Mouse (Mus musculus) retina, adult 2 months (tissue): ENCODE measurements around the gene Exoc1.
A peak's percentile ranks its signal among the peaks of the same experiment; 100 is the strongest.

Experiments
- DNase-seq: peaks from one replicate; pipeline ENCODE4 v3.0.0-alpha.2; 2012; ENCODE audit warnings: low read depth, low spot score

Exoc1 gene

DNA sequence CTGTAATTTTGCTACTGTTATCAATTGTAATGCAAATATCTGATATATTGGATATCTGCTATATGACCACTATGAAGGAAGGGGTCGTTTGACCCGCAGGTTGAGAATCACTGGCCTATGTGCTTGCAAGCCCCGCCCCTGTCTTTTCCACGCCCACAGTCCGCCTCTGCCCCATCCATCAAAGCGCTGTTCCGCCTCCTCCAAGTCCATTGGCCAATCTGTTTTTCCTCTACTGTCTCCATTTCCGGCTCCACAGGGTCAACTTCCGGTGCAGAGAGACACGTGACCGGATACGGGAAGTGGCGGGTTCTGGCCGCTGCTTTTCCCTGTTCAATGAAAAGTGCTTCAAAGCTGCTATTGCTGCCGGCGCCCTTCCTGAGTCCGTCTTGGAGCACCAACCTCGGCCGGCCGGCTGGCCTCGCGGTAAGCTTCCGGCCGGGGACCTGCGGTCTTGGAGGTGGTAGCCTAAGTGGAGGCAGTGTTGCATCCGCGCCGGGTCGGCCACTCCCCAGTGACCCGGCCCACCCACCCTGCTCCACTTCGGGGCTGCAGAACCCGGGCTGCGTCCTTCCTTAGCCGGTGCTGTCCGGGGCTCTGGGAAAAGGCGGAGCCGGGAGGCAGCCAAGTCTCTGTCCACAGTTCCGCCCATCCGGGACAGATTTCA lies at the start of gene Exoc1:
TSS of gene Exoc1 (plus strand) at position 272 of the 664 bp plus-strand sequence.
- DNase-seq, result peak; percentile 91

DNA sequence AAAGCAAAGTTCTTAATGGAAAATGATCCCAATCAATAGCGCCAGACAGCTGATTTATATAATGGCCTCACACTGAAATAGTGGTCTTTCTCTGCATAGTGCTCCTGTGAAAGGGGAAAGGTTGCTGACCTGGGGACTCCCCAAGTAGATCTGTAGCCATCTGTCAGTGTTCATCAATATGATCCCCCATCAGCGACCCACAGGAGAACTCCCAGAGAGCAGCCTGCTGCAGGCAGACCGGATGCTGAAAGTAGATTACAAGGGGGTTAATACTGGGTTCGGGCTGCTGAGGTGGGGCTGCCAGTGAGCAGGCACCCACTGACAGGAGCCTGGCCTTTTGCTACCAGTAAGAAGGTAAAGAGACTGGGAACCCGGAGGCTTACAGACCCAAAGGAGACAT lies 45.3 kb upstream of the Exoc1 start, which contains the start of gene Gm7271:
TSS of gene Gm7271 (plus strand) at position 230 of the 400 bp plus-strand sequence.
- DNase-seq, result peak; percentile 6

DNA sequence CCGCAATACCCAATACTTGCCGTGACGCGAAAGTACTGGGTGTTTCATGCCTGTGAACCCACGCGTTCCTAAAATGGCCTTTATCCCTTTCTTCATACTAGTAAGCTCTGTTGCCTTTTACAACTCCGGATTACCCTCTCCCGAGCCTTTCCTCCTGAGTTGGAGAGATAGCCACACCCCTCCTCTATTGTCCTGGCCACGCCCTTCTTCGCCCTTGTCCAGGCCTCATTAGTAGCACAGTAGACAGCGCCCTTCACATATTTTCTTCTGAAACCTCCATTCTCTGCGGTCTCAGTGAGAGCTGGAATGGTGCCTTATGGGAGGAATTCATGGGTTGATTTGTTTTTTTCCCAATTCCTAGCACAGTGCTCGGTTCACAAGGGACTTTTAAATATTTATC lies 34.0 kb upstream of the Exoc1 start:
- no peak for DNase-seq

DNA sequence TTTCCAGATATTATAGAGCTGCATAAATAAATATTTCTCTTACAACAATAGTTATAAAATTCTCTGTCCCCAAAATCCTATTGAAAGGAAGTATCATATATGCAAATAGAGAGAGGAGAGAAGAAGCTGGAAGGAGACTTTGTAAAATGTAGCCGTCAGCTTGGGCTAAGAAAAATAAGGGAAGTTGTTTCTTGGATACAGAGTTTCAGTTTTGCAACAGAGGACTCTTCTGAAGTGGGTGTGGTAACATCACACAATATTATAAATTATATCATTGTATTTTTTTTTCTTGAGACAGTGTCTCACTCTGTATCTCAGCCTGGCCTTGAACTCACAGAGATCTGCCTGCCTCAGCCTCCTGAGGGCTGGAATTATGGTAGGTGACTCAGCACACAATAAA lies 6.7 kb upstream of the Exoc1 start:
- DNase-seq, result no peak

DNA sequence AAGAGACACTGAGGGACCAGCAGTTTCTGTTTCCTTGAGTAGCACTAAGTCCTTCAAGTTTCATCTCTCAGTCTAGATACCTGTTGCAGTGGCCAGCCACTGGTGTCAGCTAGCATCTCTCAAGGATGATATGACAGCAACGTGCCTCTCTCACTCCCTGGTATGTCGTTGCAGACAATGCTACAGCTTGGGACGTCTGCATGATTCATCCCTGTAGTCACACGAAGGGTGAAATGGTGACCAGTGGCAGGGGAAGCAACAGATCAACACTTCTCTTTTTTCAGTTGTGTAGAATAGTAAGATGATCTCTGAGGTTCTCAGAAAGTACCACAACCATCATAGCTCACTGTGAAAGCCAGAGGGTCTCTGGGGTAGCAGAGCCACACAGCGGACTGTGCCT lies 4.5 kb upstream of the Exoc1 start:
- DNase-seq, result no peak

DNA sequence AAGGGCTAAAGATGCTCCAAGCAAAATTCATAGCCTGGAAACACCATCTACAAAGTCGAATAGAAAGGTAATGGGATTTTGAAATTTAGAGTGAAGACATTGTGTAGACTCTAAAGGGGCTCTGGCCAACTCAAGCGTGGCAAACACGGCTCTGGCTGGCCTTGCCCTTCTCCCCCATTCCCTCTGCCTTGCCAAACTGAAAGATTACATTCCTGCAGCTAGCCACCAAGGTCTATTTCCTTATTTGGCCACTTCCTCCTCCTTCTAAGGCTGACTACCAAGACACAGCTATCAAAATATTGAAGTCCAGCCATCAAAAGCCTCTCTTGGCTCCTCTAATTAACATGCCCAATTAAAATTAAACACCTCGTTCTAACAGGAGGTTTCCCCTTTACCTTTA lies 4.0 kb upstream of the Exoc1 start:
- no peak for DNase-seq

DNA sequence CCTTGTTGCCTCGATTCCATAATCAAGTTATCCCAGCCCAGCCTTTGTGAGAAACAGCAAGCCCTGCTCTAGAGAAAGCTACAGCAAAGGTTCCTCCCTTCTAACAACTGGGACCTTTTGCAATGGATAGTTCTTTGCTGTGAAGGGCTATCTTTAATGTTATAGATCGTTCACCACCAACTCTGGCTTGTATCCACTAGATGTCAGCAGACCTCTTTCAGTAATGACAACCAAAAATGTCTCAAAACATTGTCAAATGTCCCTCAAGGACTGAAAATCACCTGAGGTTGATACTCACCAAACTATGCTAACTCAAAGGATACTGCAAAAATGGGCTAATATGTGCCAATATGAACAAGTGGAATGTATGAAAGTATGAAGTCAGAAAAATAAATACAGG lies 3.3 kb upstream of the Exoc1 start:
- DNase-seq, result no peak

DNA sequence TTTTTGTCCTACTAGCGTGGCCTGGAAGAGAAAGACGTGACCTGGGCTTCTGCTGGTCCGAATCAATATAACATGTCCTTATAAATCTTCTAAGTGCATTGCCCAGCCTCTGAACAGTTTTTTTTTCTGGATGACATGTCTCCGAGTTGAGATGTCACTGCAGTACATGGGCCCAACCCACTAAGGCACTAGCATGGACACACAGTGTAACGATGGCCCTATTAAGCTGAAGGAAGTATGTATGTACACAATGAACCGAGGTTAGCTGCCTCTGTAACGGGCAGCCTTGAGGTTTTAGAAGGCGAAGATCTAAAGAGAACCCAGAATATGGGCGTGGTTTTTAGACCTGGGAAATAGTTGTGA lies 574 bp downstream of the Exoc1 start:
- DNase-seq, result no peak

DNA sequence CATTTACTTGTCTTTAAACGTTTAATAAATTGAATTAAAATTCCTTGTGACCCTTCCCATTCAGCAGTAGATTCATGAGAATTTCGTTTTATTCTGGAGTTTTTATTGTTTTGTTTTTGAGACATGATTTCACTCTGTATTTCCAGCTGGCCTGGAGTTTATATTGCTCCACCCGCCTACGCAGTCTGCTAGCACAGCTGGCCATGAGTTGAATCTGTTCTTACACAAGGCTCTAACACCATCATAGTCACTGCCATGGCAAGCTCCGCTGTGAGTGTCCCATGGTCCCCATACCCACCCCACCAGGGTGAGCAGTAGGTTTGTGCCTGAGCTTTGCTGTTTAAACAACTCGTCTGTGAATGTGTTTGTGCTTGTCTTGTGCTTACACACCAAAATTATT lies 4.1 kb downstream of the Exoc1 start:
- DNase-seq, result no peak

DNA sequence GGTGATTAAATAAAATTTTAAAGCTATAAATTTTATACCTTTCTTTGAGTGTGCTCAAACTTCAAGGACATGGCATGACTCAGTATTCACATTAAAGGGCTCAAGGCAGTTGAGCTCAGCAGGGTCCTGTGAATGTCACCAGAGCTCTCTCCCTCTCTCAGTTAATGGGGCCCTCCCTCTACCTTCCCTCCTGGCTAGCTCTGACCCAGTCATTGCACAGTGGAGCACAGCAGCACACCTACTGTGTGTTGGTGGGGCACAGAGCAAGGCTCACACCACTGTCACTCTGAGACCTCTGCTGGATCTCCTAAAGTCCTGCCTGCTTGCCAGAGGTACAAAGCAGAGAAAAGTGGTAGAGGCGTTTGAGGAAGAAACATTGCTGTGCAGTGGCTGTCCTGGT lies 7.1 kb downstream of the Exoc1 start:
- no peak for DNase-seq

DNA sequence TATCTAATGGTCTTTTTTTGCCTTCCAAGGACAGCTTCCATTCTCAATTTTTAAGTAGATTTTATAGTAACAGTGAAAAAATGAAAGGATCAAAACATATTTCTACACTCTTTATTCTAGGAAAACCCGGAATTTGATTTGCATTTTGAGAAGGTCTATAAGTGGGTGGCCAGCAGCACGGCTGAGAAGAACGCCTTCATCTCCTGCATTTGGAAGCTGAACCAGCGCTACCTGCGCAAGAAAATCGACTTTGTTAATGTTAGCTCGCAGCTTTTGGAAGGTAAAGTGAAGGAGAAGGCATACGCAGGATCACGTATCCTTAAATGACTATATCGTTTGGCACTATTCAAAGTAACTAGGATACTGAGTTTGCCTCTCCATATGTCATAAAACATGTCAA lies 8.5 kb downstream of the Exoc1 start:
- DNase-seq, result no peak

DNA sequence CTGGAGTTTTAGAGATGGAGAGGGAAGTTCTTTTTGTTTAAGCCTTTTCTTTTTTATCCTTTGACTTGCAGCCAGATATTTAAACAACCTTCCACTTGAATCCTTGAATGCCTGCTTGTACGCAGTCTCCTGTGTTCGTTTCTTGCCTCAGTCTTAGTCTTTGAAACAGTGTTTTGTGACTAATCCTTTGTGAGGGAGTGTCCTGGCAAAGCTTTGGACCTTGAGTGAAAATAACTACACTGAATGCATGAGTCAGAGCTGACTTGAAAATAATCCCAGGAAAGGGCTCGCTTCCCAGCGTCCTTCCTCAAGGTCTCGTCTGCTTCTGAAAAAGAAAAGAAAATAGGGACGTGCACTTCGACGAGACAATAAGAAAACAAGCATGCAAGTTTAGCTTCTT lies 11.1 kb downstream of the Exoc1 start:
- no peak for DNase-seq

DNA sequence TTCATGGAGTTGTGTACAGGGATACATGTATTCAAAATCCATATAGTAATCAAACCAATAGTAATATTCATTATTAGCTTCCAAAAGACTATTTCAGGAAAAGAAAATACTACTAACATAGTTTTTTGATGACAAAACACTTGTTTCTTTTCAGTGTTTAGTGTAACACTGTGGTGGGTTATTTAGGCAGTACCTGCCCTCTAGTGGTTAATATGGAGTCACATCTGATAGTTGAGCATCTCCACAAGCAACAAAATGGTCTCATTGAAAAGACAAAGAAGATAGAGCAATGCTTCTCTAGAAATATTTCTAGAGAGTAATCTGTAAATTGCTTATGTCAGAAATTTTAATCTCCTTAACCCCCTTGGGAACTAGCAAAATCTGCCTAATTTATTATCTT lies 11.7 kb downstream of the Exoc1 start:
- DNase-seq, result no peak

DNA sequence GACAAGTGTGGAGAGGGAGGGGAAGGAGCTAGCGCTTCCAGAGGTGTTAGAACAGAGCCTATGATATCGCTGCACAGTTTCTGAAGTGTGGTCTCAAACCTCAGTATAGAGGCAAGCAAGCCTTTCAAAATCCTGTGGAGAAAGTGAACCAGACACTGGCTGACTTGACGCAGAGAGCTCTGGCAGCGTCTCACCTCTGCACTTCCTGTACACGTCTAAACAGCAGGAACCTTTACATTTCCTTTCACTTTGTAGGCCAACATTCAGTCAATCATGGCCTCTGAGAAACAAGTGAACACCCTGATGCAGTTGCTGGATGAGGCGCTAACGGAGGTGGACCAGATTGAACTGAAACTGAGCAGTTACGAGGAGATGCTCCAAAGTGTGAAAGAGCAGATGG lies 14.1 kb downstream of the Exoc1 start:
- DNase-seq, result no peak

DNA sequence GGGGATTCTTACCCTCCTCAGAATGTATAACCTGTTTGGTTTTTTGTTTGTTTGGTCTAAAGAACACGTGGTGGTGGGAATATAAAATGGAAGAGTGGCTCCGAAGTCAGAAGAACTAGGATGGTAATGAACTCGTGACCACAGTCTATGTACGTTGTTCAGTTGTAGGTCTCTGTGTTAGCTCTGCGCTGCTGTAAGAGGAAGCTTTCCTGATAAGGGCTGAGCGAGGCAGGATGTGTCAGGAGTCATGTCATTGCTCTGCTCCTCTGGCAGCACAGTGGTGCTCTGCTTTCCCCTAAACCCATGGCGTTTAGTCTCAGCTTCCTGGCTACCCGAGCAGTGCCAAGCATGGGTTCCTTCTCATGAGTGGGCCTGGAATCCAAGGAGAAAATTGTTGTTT lies 21.3 kb downstream of the Exoc1 start:
- no peak for DNase-seq

DNA sequence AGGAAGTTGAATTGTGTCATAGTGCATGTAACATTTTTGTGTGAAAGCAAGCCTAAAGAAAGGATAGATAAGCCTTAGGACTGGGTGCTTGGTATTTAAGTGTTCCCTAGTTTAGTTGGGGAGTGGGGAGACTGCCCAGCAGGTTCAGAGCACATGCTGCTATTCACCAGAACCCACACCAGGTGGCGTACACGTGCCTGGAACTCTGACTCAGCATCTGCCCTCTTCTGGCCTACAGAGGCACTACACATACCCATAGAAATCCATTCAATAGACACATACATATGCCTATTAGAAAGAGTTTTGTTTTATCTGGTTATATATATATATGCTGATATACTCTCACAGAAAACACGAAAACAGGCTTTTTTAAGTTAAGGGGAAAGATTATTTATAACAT lies 36.2 kb downstream of the Exoc1 start:
- DNase-seq, result peak; percentile 49

DNA sequence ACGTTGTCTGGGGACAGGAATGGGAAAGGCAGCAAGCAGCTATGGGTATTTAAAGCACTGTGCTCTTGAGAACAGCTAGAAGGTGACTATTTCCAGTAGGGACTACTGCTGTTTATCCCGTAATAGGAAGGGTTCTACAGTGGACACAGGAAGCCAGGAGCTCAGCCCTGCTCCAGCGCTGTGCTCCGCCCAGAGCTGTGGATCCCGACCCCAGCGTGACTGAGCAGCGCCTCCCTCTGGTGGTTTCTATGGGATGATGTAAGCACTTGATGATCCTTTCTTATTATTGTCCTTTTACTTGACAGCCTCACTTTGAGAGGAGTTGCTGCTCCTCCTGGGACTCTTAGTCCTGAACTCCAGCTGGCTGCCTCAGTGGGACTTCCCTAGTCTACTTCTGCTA lies 45.1 kb downstream of the Exoc1 start:
- DNase-seq, result no peak

DNA sequence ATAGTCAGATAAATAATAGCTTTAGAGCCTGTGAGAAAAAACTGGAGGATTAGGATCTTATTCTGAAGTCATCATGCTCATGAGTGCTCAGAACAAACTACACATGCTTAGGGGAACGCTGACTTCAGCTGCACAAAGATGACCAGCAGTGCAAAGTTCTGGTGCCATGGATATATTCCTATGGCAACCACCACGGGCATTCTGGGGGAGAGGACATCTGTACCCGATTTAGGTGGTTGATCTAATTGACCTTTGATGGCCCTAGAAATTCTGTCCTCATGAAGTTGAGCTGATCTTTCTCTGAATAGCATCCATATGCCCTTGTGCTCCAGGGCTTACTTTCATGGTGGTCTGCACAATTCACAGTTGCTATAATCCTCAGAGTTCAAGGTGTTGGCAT lies 47.9 kb downstream of the Exoc1 start:
- DNase-seq, result no peak

DNA sequence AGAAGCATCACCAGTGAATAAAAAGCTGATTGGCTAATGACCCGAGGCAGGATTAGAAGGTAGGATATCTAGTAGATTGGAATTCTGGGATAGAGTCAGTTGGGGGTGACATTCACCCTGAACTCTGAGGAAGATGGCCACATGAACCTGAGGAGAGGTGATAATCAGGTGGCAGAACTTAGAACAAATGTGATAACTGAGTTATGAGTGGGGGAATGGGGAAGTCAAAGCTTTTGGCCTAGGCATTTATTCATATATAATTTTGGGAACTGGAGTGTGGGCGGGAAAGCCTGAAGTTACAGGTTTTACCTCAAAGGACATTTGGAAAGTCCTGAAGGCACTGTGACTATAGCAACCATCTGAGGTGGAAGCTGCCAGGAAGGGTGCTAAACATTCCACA lies 56.3 kb downstream of the Exoc1 start:
- no peak for DNase-seq

DNA sequence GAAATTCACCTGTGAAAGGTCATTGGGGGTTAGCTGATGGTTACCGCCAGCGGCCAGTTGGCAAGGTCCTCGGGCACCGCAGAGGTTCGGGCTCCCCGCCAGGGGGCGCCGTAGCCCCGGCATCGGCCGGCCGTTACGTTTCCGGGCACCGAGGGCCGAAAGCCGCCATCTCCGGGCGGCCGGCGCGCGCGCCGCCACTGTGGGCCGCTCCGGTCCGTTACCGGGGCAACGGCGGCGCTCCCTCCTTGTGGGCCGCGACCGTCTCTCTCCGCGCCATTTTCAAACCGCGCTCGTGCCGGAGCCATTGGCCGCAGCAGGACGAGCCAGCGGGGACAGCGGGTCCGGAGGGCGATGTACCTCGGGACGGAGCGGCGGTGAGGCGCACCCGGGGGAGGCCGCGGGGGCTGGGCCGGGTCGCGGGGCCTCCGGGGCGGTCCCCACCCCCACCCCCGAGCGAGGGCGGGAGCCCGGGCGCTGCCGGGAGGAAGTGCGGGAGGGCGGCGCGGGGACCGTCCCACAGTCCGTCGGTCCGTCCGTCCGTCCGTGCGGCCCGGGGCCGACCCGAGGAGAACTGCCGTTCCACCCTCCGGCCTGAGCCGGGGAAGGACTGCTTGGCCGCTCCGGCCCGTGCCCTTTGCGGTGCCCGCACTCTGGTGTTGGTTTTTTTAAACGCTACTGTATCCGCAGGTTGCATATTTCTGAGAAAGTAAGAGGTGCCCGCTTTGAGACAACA lies 59.6 kb downstream of the Exoc1 start, which contains the start of gene Cep135:
TSS of gene Cep135 (plus strand) at position 148 of the 733 bp plus-strand sequence.
- DNase-seq, result peak; percentile 72

DNA sequence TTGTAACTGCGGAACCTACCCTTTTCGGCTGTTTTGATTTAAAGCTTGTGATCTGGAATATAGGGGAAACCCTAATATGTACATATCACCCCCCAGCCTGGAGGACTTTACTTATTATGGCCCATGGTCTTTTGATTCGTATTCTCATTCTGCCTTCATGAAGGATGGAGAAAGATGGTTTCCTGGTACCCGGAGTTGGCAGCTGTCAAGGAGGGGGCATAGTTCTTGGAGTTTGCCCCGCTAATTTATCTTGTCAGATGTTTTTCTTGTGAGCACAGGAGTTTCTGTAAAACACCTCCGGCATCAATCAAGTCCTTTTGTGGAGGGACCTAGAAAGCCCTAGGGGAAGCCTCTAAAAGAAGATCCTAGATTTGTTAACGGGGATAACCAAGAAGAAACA lies 60.2 kb downstream of the Exoc1 start:
- no peak for DNase-seq

DNA sequence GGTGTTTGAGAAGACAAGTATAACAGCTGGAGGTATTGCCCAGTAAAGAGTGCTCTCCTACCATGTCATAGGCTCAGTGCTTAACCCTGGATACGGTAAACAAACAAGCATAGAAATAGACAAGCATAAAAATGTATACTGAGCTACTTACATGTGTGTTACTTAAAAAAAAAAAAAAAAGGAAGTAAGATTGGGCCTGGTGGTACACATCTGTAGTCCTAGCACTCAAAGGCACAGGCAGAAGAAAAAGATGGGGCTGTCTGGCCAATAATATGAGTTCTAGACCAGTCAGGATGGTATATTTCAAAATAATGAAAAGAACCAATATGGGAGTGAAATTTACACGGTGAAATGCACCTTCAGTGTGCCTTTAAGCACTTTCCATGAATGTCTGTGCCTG lies 60.9 kb downstream of the Exoc1 start:
- no peak for DNase-seq

DNA sequence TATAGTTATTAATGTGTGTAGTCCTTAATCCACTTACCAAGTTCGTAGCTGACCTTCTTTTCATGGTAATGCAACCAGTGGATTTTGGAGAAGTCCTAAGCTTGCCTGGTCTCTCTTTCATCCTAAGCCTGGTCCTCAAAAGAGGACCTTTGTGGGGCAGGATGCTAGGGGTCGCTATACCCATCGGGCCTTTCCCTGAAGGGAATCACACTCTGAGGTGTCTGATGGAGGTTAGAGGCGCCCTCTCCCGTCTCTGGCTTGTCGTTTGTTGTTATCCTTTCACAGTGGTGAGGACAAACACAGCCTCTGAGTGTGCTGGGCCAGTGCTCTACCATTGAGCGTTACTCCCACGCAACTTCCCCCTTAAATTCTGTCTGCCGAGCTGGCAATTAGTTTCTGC lies 62.8 kb downstream of the Exoc1 start:
- DNase-seq, result no peak
